Mouse (Mus musculus) myocyte (in vitro differentiated cells): ENCODE measurements around the gene Cbx8. TPM values are rescaled to one million over a fixed set of nuclear protein-coding genes. Genes with fewer than 3 reads are reported as not detected.

Source experiments
- H3K27me3 ChIP-seq: one replicate; pipeline ENCODE4 v1.6.1; 2011; ENCODE audit not compliant: control insufficient read depth, insufficient read depth, insufficient read length
- H3K36me3 ChIP-seq: one replicate; pipeline ENCODE4 v1.6.1; 2011; ENCODE audit not compliant: control insufficient read depth, insufficient read depth
- H3K4me2 ChIP-seq: one replicate; pipeline ENCODE4 v1.6.1; 2011; ENCODE audit warnings: low read depth, control low read depth
- H3K4me3 ChIP-seq: one replicate; pipeline ENCODE4 v1.5.1; 2011; ENCODE audit warnings: mild to moderate bottlenecking, control low read depth, moderate library complexity
- H3K79me2 ChIP-seq: one replicate; pipeline ENCODE4 v1.6.1; 2011; ENCODE audit not compliant: control insufficient read depth, insufficient read depth
- H3ac ChIP-seq: one replicate; pipeline ENCODE4 v1.6.1; 2011; ENCODE audit not compliant: control insufficient read depth, insufficient read length
- CEBPB ChIP-seq: IDR thresholded peaks from 2 replicates; pipeline ENCODE4 v1.6.1; 2011; ENCODE audit warnings: mild to moderate bottlenecking, moderate library complexity; ENCODE audit not compliant: poor library complexity, insufficient read depth, severe bottlenecking
- E2F4 ChIP-seq: IDR thresholded peaks from one replicate; pipeline ENCODE4 v1.6.1; 2011; ENCODE audit warnings: mild to moderate bottlenecking, control low read depth, moderate library complexity; ENCODE audit not compliant: insufficient read depth
- MAX ChIP-seq: IDR thresholded peaks from one replicate; pipeline ENCODE4 v1.6.1; 2011; ENCODE audit warnings: low read depth, mild to moderate bottlenecking, control low read depth
- MYOD1 ChIP-seq, 3 experiments: IDR thresholded peaks; one replicate each; pipeline ENCODE4 v1.6.1; 2011; ENCODE audit warnings: control low read depth in 2 of 3, low read depth in 2 of 3, mild to moderate bottlenecking in 2 of 3, moderate library complexity in 1 of 3; ENCODE audit not compliant: insufficient read length in 2 of 3, control insufficient read depth in 1 of 3
- MYOG ChIP-seq, 3 experiments: IDR thresholded peaks; one replicate each; pipeline ENCODE4 v1.6.1; 2011; ENCODE audit warnings: control low read depth in 2 of 3, low read depth in 2 of 3, mild to moderate bottlenecking in 2 of 3; ENCODE audit not compliant: insufficient read length in 2 of 3, control insufficient read depth in 1 of 3, insufficient read depth in 1 of 3
- POLR2A ChIP-seq: IDR thresholded peaks from one replicate; pipeline ENCODE4 v1.6.1; 2011; ENCODE audit warnings: low read depth, mild to moderate bottlenecking, control low read depth, moderate library complexity; ENCODE audit not compliant: insufficient read length
- POLR2AphosphoS2 ChIP-seq: IDR thresholded peaks from one replicate; pipeline ENCODE4 v1.6.1; 2011; ENCODE audit warnings: low read depth, control low read depth; ENCODE audit not compliant: insufficient read length
- REST ChIP-seq: IDR thresholded peaks from one replicate; pipeline ENCODE4 v1.6.1; 2011; ENCODE audit warnings: mild to moderate bottlenecking, control low read depth, moderate library complexity; ENCODE audit not compliant: insufficient read depth, insufficient read length
- SRF ChIP-seq: IDR thresholded peaks from one replicate; pipeline ENCODE4 v1.6.1; 2011; ENCODE audit warnings: low read depth; ENCODE audit not compliant: control insufficient read depth, insufficient read length
- TCF12 ChIP-seq: IDR thresholded peaks from one replicate; pipeline ENCODE4 v1.6.1; 2011; ENCODE audit warnings: mild to moderate bottlenecking, control low read depth; ENCODE audit not compliant: poor library complexity, insufficient read depth, severe bottlenecking
- TCF3 ChIP-seq: IDR thresholded peaks from one replicate; pipeline ENCODE4 v1.6.1; 2011; ENCODE audit warnings: low read depth, control low read depth; ENCODE audit not compliant: insufficient read length
- USF1 ChIP-seq: IDR thresholded peaks from one replicate; pipeline ENCODE4 v1.6.1; 2011; ENCODE audit warnings: low read depth, mild to moderate bottlenecking, control low read depth, moderate library complexity
- polyA plus RNA-seq: library from polyadenylated mRNA; unstranded; fragments of >200 nt; fragmentation: generic; extraction: Trizol; gene quantifications from one replicate; pipeline ENCODE4 v1.2.1, GENCODE M21; 2012; ENCODE audit warnings: missing spikeins

Gene Cbx8
- polyA plus RNA-seq, 1 experiment: 4.9 TPM

- Histone ChIP-seq H3ac (no peak overlapping the region), H3K27me3 (no peaks in the 10 kb centered on the region), H3K36me3 (peaks cover 12% of the 10 kb centered on the region), H3K79me2 (peaks cover 27% of the 10 kb centered on the region), H3K4me2 (no peak overlapping the region), H3K4me3 (no peak overlapping the region)
- TF ChIP-seq CEBPB (no peak), MYOD1 (IDR thresholded peaks at IDR 0.05; ENCODE audit: control insufficient read depth in 1 of 3, insufficient read length in 2 of 3, low read depth in 2 of 3) (no peak), TCF12 (no peak), TCF3 (no peak), POLR2AphosphoS2 (peak; percentile 33), MYOG (IDR thresholded peaks at IDR 0.05; ENCODE audit: control insufficient read depth in 1 of 3, insufficient read depth in 1 of 3, insufficient read length in 2 of 3, low read depth in 2 of 3) (no peak)
These were observed 40.5 kb upstream of the Cbx8 start for GRCm38 (mm10) chr11:119081148-119081838.

GRCm38 (mm10) chr11:119080461-119081147 is 39.8 kb upstream of the Cbx8 start:
- H3K4me2 ChIP-seq: no peak overlapping the region
- H3ac ChIP-seq: no peak overlapping the region
- H3K79me2 ChIP-seq: peaks cover 27% of the 10 kb centered on the region
- no peak overlapping the region for H3K4me3 ChIP-seq
- H3K36me3 ChIP-seq: peaks cover 12% of the 10 kb centered on the region
- TF ChIP-seq POLR2AphosphoS2 (peak; percentile 19), MYOG (IDR thresholded peaks at IDR 0.05; ENCODE audit: control insufficient read depth in 1 of 3, insufficient read depth in 1 of 3, insufficient read length in 2 of 3, low read depth in 2 of 3) (no peak), TCF12 (no peak)
- H3K27me3 ChIP-seq: no peaks in the 10 kb centered on the region

GRCm38 (mm10) chr11:119079445-119079837 is 38.7 kb upstream of the Cbx8 start:
- peaks cover 12% of the 10 kb centered on the region for H3K36me3 ChIP-seq
- H3K79me2 ChIP-seq: peaks cover 19% of the 10 kb centered on the region
- no peak overlapping the region for H3K4me3 ChIP-seq
- no peaks in the 10 kb centered on the region for H3K27me3 ChIP-seq
- TF ChIP-seq REST (no peak), POLR2AphosphoS2 (peak; percentile 14)
- H3K4me2 ChIP-seq: no peak overlapping the region
- no peak overlapping the region for H3ac ChIP-seq

- Histone ChIP-seq H3K36me3 (peaks cover 12% of the 10 kb centered on the region), H3ac (no peak overlapping the region), H3K79me2 (peaks cover 13% of the 10 kb centered on the region), H3K4me2 (no peak overlapping the region), H3K4me3 (no peak overlapping the region), H3K27me3 (no peaks in the 10 kb centered on the region)
- TF ChIP-seq SRF: no peak
- TF ChIP-seq TCF3: no peak
- no peak for TF ChIP-seq USF1
- TF ChIP-seq MYOD1 (IDR thresholded peaks at IDR 0.05; ENCODE audit: control insufficient read depth in 1 of 3, insufficient read length in 2 of 3, low read depth in 2 of 3): no peak
- TF ChIP-seq CEBPB: no peak
- TF ChIP-seq REST: no peak
- no peak for TF ChIP-seq MAX
- TF ChIP-seq TCF12: no peak
- no peak for TF ChIP-seq POLR2AphosphoS2
- no peak for TF ChIP-seq MYOG (IDR thresholded peaks at IDR 0.05; ENCODE audit: control insufficient read depth in 1 of 3, insufficient read depth in 1 of 3, insufficient read length in 2 of 3, low read depth in 2 of 3)
- no peak for TF ChIP-seq E2F4
- TF ChIP-seq POLR2A: no peak
These were observed 38.1 kb upstream of the Cbx8 start for GRCm38 (mm10) chr11:119078691-119079444.

GRCm38 (mm10) chr11:119077755-119078154 is 37.0 kb upstream of the Cbx8 start:
- H3K4me2 ChIP-seq: no peak overlapping the region
- peaks cover 8% of the 10 kb centered on the region for H3K79me2 ChIP-seq
- H3K36me3 ChIP-seq: peaks cover 12% of the 10 kb centered on the region
- H3K4me3 ChIP-seq: no peak overlapping the region
- H3K27me3 ChIP-seq: no peaks in the 10 kb centered on the region
- TF ChIP-seq SRF (no peak), POLR2A (no peak), TCF3 (no peak), E2F4 (no peak), USF1 (no peak), REST (no peak), MYOD1 (IDR thresholded peaks at IDR 0.05; ENCODE audit: control insufficient read depth in 1 of 3, insufficient read length in 2 of 3, low read depth in 2 of 3) (no peak), TCF12 (no peak), CEBPB (no peak), MAX (no peak), MYOG (IDR thresholded peaks at IDR 0.05; ENCODE audit: control insufficient read depth in 1 of 3, insufficient read depth in 1 of 3, insufficient read length in 2 of 3, low read depth in 2 of 3) (no peak), POLR2AphosphoS2 (no peak)
- no peak overlapping the region for H3ac ChIP-seq
